ENCODE assay signal across 15 mouse cellular contexts in the genomic region with DNA sequence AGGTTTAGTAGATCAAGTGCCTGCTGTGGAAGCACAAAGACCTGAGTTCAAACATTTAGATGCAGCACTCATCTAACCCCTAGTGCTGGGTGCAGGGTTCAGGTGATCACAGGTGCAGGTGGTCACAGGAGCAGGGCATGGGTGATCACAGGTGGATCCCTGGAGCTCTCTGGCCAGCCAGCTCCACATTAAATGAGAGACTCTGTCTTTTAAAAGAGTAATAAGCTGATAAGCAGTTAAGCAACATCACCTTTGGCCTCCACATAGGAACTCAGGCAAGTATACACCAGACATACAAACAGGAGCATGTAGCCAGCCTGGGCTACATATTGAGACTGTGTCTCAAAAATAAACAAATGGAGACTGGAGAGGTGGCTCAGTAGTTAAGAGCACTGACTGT.
"Had no signal": no experiment of that assay in that cellular context is flagged by ENCODE, and none has a peak within 500 bp of the region (broad histone marks: within the 10 kb centered on the region; RNA-seq: fewer than 3 reads in every experiment).

No protein-coding gene starts in this region.

- H3K9me3 ChIP-seq: limb, embryonic 10.5 days; midbrain, embryonic 15.5 days; neural tube, embryonic 12.5 days had no signal

- H3K27ac ChIP-seq: left cerebral cortex, adult 2 months; limb, embryonic 10.5 days; liver, embryonic 14.5 days; macrophage; midbrain, embryonic 15.5 days; neural tube, embryonic 12.5 days had no signal

- H3K4me2 ChIP-seq: lung, embryonic 14.5 days; midbrain, embryonic 11.5 days; midbrain, embryonic 15.5 days; neural tube, embryonic 12.5 days had no signal

- H3K4me1 ChIP-seq: limb, embryonic 10.5 days; midbrain, embryonic 15.5 days; neural tube, embryonic 12.5 days had no signal

- H3K4me3 ChIP-seq: left cerebral cortex, adult 2 months; limb, embryonic 10.5 days; megakaryocyte, embryonic 14.5 days; midbrain, embryonic 15.5 days; neural tube, embryonic 12.5 days had no signal

- DNase-seq: kidney, adult 8-10 months; kidney, postnatal 25 days; lung, embryonic 14.5 days; lung, postnatal 10 days; spleen, adult 18-20 months; thymus, adult 18-20 months; thymus, postnatal 14 days had no signal

- H3K9ac ChIP-seq: liver, embryonic 14.5 days; lung, embryonic 14.5 days; midbrain, embryonic 15.5 days; neural tube, embryonic 12.5 days had no signal

- ATAC-seq: midbrain, embryonic 15.5 days had no signal

- H3K36me3 ChIP-seq: midbrain, embryonic 15.5 days; neural tube, embryonic 12.5 days had no signal

- H3K27me3 ChIP-seq: megakaryocyte, embryonic 14.5 days; midbrain, embryonic 15.5 days; neural tube, embryonic 12.5 days had no signal
